Mouse (Mus musculus): ENCODE results near the gene Csta1. TPM values are rescaled to one million over a fixed set of nuclear protein-coding genes. Genes with fewer than 3 reads are reported as not detected.
A peak's percentile ranks its signal among the peaks of the same experiment; 100 is the strongest.

The Csta1 gene
- total and polyA plus RNA-seq, 2 experiments from 2014 or later = not detected

- Histone ChIP-seq H3K27ac (no peak overlapping the region), H3K9me3 (ENCODE audit: low read length) (no peaks in the 10 kb centered on the region), H3K36me3 (ENCODE audit: insufficient read depth, low read length) (peaks cover 14% of the 10 kb centered on the region), H3K9ac (replicated peaks; ENCODE audit: low read length) (no peak overlapping the region), H3K4me3 (ENCODE audit: low read length) (no peak overlapping the region), H3K4me2 (ENCODE audit: low read depth, low read length) (no peak overlapping the region), H3K27me3 (ENCODE audit: insufficient read depth, low read length) (no peaks in the 10 kb centered on the region), H3K4me1 (ENCODE audit: insufficient read depth, low read length) (no peaks in the 10 kb centered on the region)
- ATAC-seq (no peak), DNase-seq (ENCODE audit: low spot score) (no peak)
- TF ChIP-seq CTCF (IDR thresholded peaks at IDR 0.05; ENCODE audit: low read depth) = no peak
- 88% methylated on average over 7 of the region's 7 CpGs for WGBS
These were observed 42.0 kb downstream of the Csta1 start for GRCm38 (mm10) chr16:36089065-36089464.

DNA sequence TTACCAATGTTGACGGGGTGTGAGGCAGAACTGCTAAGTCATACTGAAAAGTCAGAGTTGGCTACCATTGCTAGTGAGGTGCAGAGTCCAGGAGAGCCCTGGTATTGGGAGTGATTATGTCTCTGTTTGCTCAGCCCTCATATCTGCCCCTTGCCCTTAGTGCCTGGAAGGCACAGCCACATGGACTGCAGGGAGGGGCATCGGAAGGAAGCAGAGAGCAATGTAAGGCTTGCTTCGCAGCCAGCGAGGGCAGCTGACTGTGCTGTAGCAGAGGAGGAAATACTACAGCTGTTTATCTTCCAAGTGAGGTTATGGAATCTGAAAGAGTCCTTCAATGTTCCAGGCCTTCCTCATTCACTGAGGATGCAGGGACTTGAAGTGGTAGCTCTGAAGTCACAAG, 43.2 kb downstream of the Csta1 start:
- no peaks in the 10 kb centered on the region for H3K27me3 ChIP-seq (ENCODE audit: insufficient read depth, low read length)
- ATAC-seq (no peak), DNase-seq (ENCODE audit: low spot score) (no peak)
- no peak for TF ChIP-seq CTCF (IDR thresholded peaks at IDR 0.05; ENCODE audit: low read depth)
- H3K9me3 ChIP-seq (ENCODE audit: low read length) = no peaks in the 10 kb centered on the region
- H3K4me3 ChIP-seq (ENCODE audit: low read length) = no peak overlapping the region
- H3K9ac ChIP-seq (replicated peaks; ENCODE audit: low read length) = no peak overlapping the region
- no peaks in the 10 kb centered on the region for H3K4me1 ChIP-seq (ENCODE audit: insufficient read depth, low read length)
- no peak overlapping the region for H3K27ac ChIP-seq
- peaks cover 14% of the 10 kb centered on the region for H3K36me3 ChIP-seq (ENCODE audit: insufficient read depth, low read length)
- 85% methylated on average over 4 of the region's 4 CpGs for WGBS
- no peak overlapping the region for H3K4me2 ChIP-seq (ENCODE audit: low read depth, low read length)

DNA sequence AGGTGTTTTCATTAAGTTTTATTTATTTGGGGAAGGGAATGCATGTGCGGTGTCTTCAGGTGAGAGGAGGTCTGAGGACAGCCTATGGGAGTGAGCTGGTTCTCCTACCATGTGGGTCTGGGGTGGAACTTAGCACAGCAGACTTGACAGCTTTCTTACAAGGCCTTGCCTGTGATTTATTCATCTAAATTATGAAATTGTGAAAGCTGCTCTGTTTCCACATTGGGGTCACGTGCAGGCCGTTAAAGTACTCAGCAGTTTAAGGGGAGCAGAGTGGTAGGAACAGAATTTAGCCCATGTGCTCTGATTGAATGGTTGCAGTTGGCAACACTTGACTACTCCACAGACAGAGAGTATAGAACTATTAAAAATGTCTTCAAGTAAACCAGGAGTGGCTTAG, 51.1 kb downstream of the Csta1 start:
- no peaks in the 10 kb centered on the region for H3K27me3 ChIP-seq (ENCODE audit: insufficient read depth, low read length)
- no peak for DNase-seq (ENCODE audit: low spot score)
- no peak overlapping the region for H3K4me2 ChIP-seq (ENCODE audit: low read depth, low read length)
- H3K36me3 ChIP-seq (ENCODE audit: insufficient read depth, low read length) = no peaks in the 10 kb centered on the region
- H3K4me3 ChIP-seq (ENCODE audit: low read length) = no peak overlapping the region
- 95% methylated on average over 3 of the region's 3 CpGs for WGBS
- H3K27ac ChIP-seq = no peak overlapping the region
- no peak overlapping the region for H3K9ac ChIP-seq (replicated peaks; ENCODE audit: low read length)
- H3K4me1 ChIP-seq (ENCODE audit: insufficient read depth, low read length) = no peaks in the 10 kb centered on the region
- no peak for TF ChIP-seq CTCF (IDR thresholded peaks at IDR 0.05; ENCODE audit: low read depth)
- no peaks in the 10 kb centered on the region for H3K9me3 ChIP-seq (ENCODE audit: low read length)
- no peak for ATAC-seq

GRCm38 (mm10) chr16:36074772-36075171, 56.3 kb downstream of the Csta1 start:
- Histone ChIP-seq H3K36me3 (ENCODE audit: insufficient read depth, low read length) (no peaks in the 10 kb centered on the region), H3K27me3 (ENCODE audit: insufficient read depth, low read length) (no peaks in the 10 kb centered on the region), H3K4me3 (ENCODE audit: low read length) (no peak overlapping the region), H3K4me2 (ENCODE audit: low read depth, low read length) (no peak overlapping the region), H3K9ac (replicated peaks; ENCODE audit: low read length) (no peak overlapping the region), H3K4me1 (ENCODE audit: insufficient read depth, low read length) (peaks cover 4% of the 10 kb centered on the region; the same call in 1 of the 2 replicates), H3K27ac (no peak overlapping the region), H3K9me3 (ENCODE audit: low read length) (no peaks in the 10 kb centered on the region)
- no peak for DNase-seq (ENCODE audit: low spot score)
- no peak for TF ChIP-seq CTCF (IDR thresholded peaks at IDR 0.05; ENCODE audit: low read depth)
- no peak for ATAC-seq
- WGBS = 98% methylated on average over 3 of the region's 3 CpGs

GRCm38 (mm10) chr16:36072410-36073011, 58.5 kb downstream of the Csta1 start:
- Histone ChIP-seq H3K4me3 (ENCODE audit: low read length) (peak overlapping the region; percentile 85), H3K9ac (replicated peaks; ENCODE audit: low read length) (peak overlapping the region; percentile 88; the same call in 1 of the 2 replicates), H3K9me3 (ENCODE audit: low read length) (no peaks in the 10 kb centered on the region), H3K4me2 (ENCODE audit: low read depth, low read length) (peak overlapping the region; percentile 90), H3K27ac (peak overlapping the region; percentile 99; the same call in 1 of the 2 replicates), H3K4me1 (ENCODE audit: insufficient read depth, low read length) (peaks cover 7% of the 10 kb centered on the region; the same call in 1 of the 2 replicates), H3K36me3 (ENCODE audit: insufficient read depth, low read length) (no peaks in the 10 kb centered on the region), H3K27me3 (ENCODE audit: insufficient read depth, low read length) (no peaks in the 10 kb centered on the region)
- ATAC-seq = no peak
- no peak for DNase-seq (ENCODE audit: low spot score)
- WGBS = 30% methylated on average over 8 of the region's 8 CpGs
- TF ChIP-seq CTCF (IDR thresholded peaks at IDR 0.05; ENCODE audit: low read depth) = no peak

DNA sequence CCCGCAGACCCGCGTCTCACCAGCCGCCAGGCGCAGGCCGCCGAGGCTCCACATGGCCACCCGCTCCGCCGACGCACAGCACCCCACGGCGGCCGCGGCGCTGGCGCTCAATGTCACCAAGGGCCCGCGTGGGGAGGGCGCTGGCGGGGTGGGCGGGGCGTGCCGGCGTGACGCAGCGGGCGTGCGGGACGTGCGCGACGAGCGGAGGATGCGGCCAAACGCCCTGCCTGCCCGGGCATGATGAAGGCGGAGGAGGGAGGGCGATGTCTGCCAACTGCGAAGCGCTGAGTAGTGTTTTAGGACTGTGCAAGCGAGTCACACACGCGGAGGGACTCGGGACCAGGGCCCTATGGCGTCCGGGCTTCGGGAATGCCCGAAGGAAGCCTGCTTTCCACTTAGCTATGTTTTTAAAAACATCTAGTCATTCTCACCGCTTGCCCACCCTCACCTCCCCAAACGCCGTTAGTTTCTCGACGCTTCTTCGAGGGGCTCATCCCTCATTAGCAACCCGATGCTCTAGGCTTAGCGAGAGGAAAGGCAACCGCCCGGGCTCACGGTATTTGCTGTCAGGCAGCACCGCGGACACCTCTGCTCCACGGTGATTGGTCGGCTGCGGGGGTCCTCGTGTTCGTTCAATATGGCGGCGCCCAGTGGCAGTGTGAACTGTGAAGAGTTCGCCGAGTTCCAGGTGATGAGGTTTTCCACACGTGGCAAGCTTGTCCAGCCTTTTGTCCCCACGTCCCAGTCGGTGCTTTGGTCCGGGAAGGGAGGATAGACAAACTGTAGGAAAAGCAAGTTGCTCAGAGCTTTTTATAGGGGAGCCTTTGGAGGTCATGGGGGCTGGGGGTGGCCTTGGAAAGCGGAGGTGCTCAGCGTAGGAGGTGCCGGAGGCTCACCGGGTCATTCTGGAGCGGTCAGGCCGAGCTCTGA, 59.3 kb downstream of the Csta1 start, which contains the start of the genes Fam162a and Ccdc58:
Gene Fam162a (minus strand): TSS at position 145 of the 930 bp plus-strand sequence.
Gene Ccdc58 (plus strand): TSS at position 236 of the 930 bp plus-strand sequence.
- Histone ChIP-seq H3K4me3 (ENCODE audit: low read length) (peak within 1 kb of the TSS; percentile 85), H3K4me2 (ENCODE audit: low read depth, low read length) (peak within 1 kb of the TSS; percentile 90), H3K4me1 (ENCODE audit: insufficient read depth, low read length) (peaks cover 7% of the 10 kb centered on the region; the same call in 1 of the 2 replicates), H3K9me3 (ENCODE audit: low read length) (no peaks in the 10 kb centered on the region), H3K36me3 (ENCODE audit: insufficient read depth, low read length) (no peaks in the 10 kb centered on the region), H3K27ac (peak within 1 kb of the TSS; percentile 99), H3K27me3 (ENCODE audit: insufficient read depth, low read length) (no peaks in the 10 kb centered on the region), H3K9ac (replicated peaks; ENCODE audit: low read length) (peak within 1 kb of the TSS; percentile 88)
- TF ChIP-seq CTCF (IDR thresholded peaks at IDR 0.05; ENCODE audit: low read depth) = peak; percentile 17; the same call in 1 of the 2 replicates
- under 1% methylated on average over 80 of the region's 81 CpGs for WGBS
- ATAC-seq = peak; percentile 95
- DNase-seq (ENCODE audit: low spot score) = peak; percentile 94

Measured in hindbrain, postnatal 0 days (tissue).